Mouse (Mus musculus) lung, adult 18-20 months (tissue): Measurements from ENCODE around the gene Gm28729.
A peak's percentile ranks its signal among the peaks of the same experiment; 100 is the strongest.
"Not testable (repeated sequence)": the region's sequence is repeated elsewhere in the genome, so short reads cannot be mapped to it uniquely, and the experiment has no call there.

ENCODE experiments used
- DNase-seq, 2 experiments: peaks; one replicate each; pipeline ENCODE4 v3.0.0; 2022; ENCODE audit warnings: mixed read lengths in 2 of 2

The Gm28729 gene

GRCm38 (mm10) chr9:96524972-96525506, at the start of gene Gm28729:
Gene Gm28729 (minus strand): TSS chr9:96525264.
- peak in 1 of 2 experiments; percentile 27 for DNase-seq

- DNase-seq = no peak
Observed at GRCm38 (mm10) chr9:96573252-96573651, 48.2 kb upstream of the Gm28729 start.

GRCm38 (mm10) chr9:96572754-96573153, 47.7 kb upstream of the Gm28729 start:
- no peak for DNase-seq

- no peak for DNase-seq
Observed at GRCm38 (mm10) chr9:96566470-96566996, 41.5 kb upstream of the Gm28729 start.

GRCm38 (mm10) chr9:96563501-96563900, 38.4 kb upstream of the Gm28729 start:
- DNase-seq = no peak

GRCm38 (mm10) chr9:96559148-96559547, 34.1 kb upstream of the Gm28729 start:
- peak in 1 of 2 experiments; percentile 11 for DNase-seq

- DNase-seq = no peak
Observed at GRCm38 (mm10) chr9:96558594-96558993, 33.5 kb upstream of the Gm28729 start.

- DNase-seq = no peak
Observed at GRCm38 (mm10) chr9:96554095-96554494, 29.0 kb upstream of the Gm28729 start.

GRCm38 (mm10) chr9:96545410-96545809, 20.3 kb upstream of the Gm28729 start:
- no peak for DNase-seq

GRCm38 (mm10) chr9:96543643-96544640, 18.9 kb upstream of the Gm28729 start:
- peak; percentile 49 to 54 for DNase-seq

GRCm38 (mm10) chr9:96538916-96539315, 13.9 kb upstream of the Gm28729 start:
- DNase-seq = peak; percentile 27 to 47

- DNase-seq = no peak
Observed at GRCm38 (mm10) chr9:96537615-96537919, 12.5 kb upstream of the Gm28729 start.

- DNase-seq = peak; percentile 27 to 33
Observed at GRCm38 (mm10) chr9:96536895-96537614, 12.0 kb upstream of the Gm28729 start.

GRCm38 (mm10) chr9:96536093-96536492, 11.0 kb upstream of the Gm28729 start:
- not testable (repeated sequence) for DNase-seq

GRCm38 (mm10) chr9:96535431-96535830, 10.4 kb upstream of the Gm28729 start:
- no peak for DNase-seq

- no peak for DNase-seq
Observed at GRCm38 (mm10) chr9:96534256-96534655, 9.2 kb upstream of the Gm28729 start.

- no peak for DNase-seq
Observed at GRCm38 (mm10) chr9:96533476-96533875, 8.4 kb upstream of the Gm28729 start.

- DNase-seq = peak in 1 of 2 experiments; percentile 28
Observed at GRCm38 (mm10) chr9:96532531-96532930, 7.5 kb upstream of the Gm28729 start.

- DNase-seq = peak; percentile 18 to 22
Observed at GRCm38 (mm10) chr9:96530674-96531081, 5.6 kb upstream of the Gm28729 start.

GRCm38 (mm10) chr9:96529961-96530673, 5.1 kb upstream of the Gm28729 start:
- DNase-seq = no peak

- no peak for DNase-seq
Observed at GRCm38 (mm10) chr9:96526011-96526410, 947 bp upstream of the Gm28729 start.

GRCm38 (mm10) chr9:96523148-96523547, 1.9 kb downstream of the Gm28729 start:
- no peak for DNase-seq
